Comparison of ENCODE assay signal across 36 mouse cellular contexts in the genomic region with DNA sequence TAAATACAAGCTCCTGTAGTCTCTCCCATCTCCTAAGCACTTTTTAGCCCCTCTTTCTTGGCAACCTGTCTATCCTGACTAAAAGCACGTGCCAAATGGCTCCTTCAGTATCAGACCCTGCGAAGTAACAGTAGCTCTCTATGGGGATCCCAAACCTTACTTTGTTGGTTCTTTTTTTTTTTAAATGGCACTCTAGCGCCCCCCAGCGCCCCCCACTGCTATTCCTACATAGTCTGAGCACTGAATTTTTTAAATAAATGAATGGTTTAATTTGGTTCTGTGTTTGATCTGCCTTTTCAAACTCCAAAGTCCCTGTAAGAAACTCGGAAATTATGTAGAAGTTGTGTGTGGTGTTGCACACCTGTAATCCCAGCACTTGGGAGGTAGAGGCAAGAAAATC. TPM values are rescaled to one million over a fixed set of nuclear protein-coding genes. Genes with fewer than 3 reads are reported as not detected.
DNase-seq lines count a peak whose midpoint lies in the region; ATAC-seq and TF ChIP-seq lines count a peak whose summit lies in the region.
"Had no signal": no experiment of that assay in that cellular context is flagged by ENCODE, and none has a peak within 500 bp of the region (broad histone marks: within the 10 kb centered on the region; RNA-seq: fewer than 3 reads in every experiment).

No protein-coding gene starts in this region.

- TF ChIP-seq EP300 in ES-Bruce4 (IDR thresholded peaks at IDR 0.05; ENCODE audit: insufficient read depth, low read depth, low read length) = no peak

- no peak for TF ChIP-seq POLR2A in ES-Bruce4 (IDR thresholded peaks at IDR 0.05; ENCODE audit: insufficient read depth, low read length)

- no peaks in the 10 kb centered on the region for H3K4me1 ChIP-seq in ES-Bruce4 (ENCODE audit: control insufficient read depth, insufficient read depth, low read length)
- H3K4me1 ChIP-seq: embryonic facial prominence, embryonic 13.5 days; heart, embryonic 12.5 days; hindbrain, embryonic 10.5 days; kidney, embryonic 15.5 days; stomach, embryonic 15.5 days had no signal

- H3K27ac ChIP-seq in ES-Bruce4 (ENCODE audit: insufficient read depth, low read length) = no peak overlapping the region
- H3K27ac ChIP-seq: embryonic facial prominence, embryonic 13.5 days; forebrain, embryonic 12.5 days; hindbrain, embryonic 10.5 days; kidney, embryonic 15.5 days; stomach, embryonic 15.5 days had no signal

- no peak overlapping the region for H3K4me3 ChIP-seq in ES-Bruce4 (ENCODE audit: low read depth, low read length)
- H3K4me3 ChIP-seq: embryonic facial prominence, embryonic 13.5 days; erythroblast, embryonic 14.5 days; forebrain, embryonic 12.5 days; heart, embryonic 12.5 days; hindbrain, embryonic 10.5 days; kidney, embryonic 15.5 days; stomach, embryonic 15.5 days had no signal

- no peaks in the 10 kb centered on the region for H3K9me3 ChIP-seq in ES-Bruce4 (replicated peaks; ENCODE audit: control insufficient read depth, insufficient read depth, low read length, poor library complexity, severe bottlenecking)
- H3K9me3 ChIP-seq: embryonic facial prominence, embryonic 13.5 days; forebrain, embryonic 12.5 days; heart, embryonic 12.5 days; hindbrain, embryonic 10.5 days; kidney, embryonic 15.5 days; stomach, embryonic 15.5 days had no signal

- H3K27me3 ChIP-seq in ES-Bruce4 (ENCODE audit: control insufficient read depth, insufficient read depth, low read length, poor library complexity, severe bottlenecking) = no peaks in the 10 kb centered on the region
- H3K27me3 ChIP-seq: heart, embryonic 12.5 days; stomach, embryonic 15.5 days had no signal

- DNase-seq in retina, embryonic 14.5 days (ENCODE audit: low spot score) = peak; percentile 9
- no peak for DNase-seq in retina, postnatal 1 day
- DNase-seq in R1 (ENCODE audit: low read depth, low spot score) = peak; percentile 45
- no peak for DNase-seq in frontal cortex, postnatal 36 days (ENCODE audit: low spot score in 2 of 2)
- DNase-seq in T-cell, adult 2 months (ENCODE audit: low spot score) = no peak
- DNase-seq: adrenal gland, adult 2 months; cerebellum, adult 11-12 months; cerebellum, postnatal 10 days; embryo, embryonic 11 days; heart, postnatal 10 days; kidney, postnatal 4 days; lung, adult 18-20 months; lung, postnatal 10 days; thymus, adult 18-20 months had no signal

- TF ChIP-seq CTCF in ES-Bruce4 (IDR thresholded peaks at IDR 0.05; ENCODE audit: low read depth, low read length) = peak; percentile 30

- H3K36me3 ChIP-seq in ES-Bruce4 (ENCODE audit: control insufficient read depth, insufficient read depth, low read length, poor library complexity, severe bottlenecking) = no peaks in the 10 kb centered on the region
- H3K36me3 ChIP-seq: embryonic facial prominence, embryonic 13.5 days; forebrain, embryonic 12.5 days; heart, embryonic 12.5 days; hindbrain, embryonic 10.5 days; kidney, embryonic 15.5 days; stomach, embryonic 15.5 days had no signal

- ATAC-seq in megakaryocyte, adult 5-6 weeks (ENCODE audit: poor library complexity, severe bottlenecking) = no peak
- ATAC-seq: hindbrain, embryonic 16.5 days; intestine, embryonic 16.5 days had no signal

- no peak overlapping the region for H3K9ac ChIP-seq in ES-Bruce4 (ENCODE audit: low read depth, poor library complexity, severe bottlenecking)
- H3K9ac ChIP-seq: embryonic facial prominence, embryonic 13.5 days; forebrain, embryonic 12.5 days; heart, embryonic 12.5 days; kidney, embryonic 15.5 days; stomach, embryonic 15.5 days had no signal

RNA-seq across cellular contexts. Expression of gene Trim54, which starts 9.5 kb away (rescaled TPM):
- 5.1 TPM in 2 replicates for polyA plus RNA-seq in ES-Bruce4 (2011; ENCODE audit: insufficient read depth, insufficient read length, low read depth, missing spikeins)
- not detected in 2 replicates for total RNA-seq in megakaryocyte, adult 5-6 weeks (2015)
- not detected in 2 replicates for total RNA-seq in megakaryocyte, adult 5-6 weeks (2017)
- total RNA-seq: adrenal gland, adult 2 months; granulocyte monocyte progenitor cell, adult 5-6 weeks; layer of hippocampus, postnatal 10 days had no signal
- polyA plus RNA-seq: adrenal gland, adult 2 months; erythroblast, embryonic 14.5 days; forebrain, embryonic 12.5 days; hindbrain, embryonic 10.5 days; hindbrain, embryonic 16.5 days; intestine, embryonic 16.5 days; midbrain, embryonic 11.5 days; midbrain, postnatal 0 days; neural tube, embryonic 14.5 days; stomach, embryonic 15.5 days; urinary bladder, adult 2 months had no signal

RNA-seq across cellular contexts. Expression of gene Ucn, which starts 12.6 kb away (rescaled TPM):
- not detected in 2 replicates for polyA plus RNA-seq in ES-Bruce4 (2011; ENCODE audit: insufficient read depth, insufficient read length, low read depth, missing spikeins)
- not detected in 2 replicates for total RNA-seq in megakaryocyte, adult 5-6 weeks (2015)
- not detected in 2 replicates for total RNA-seq in megakaryocyte, adult 5-6 weeks (2017)
- total RNA-seq: adrenal gland, adult 2 months; adrenal gland, postnatal 4 days; gastrocnemius, adult 8-10 months; granulocyte monocyte progenitor cell, adult 5-6 weeks; heart, postnatal 10 days; layer of hippocampus, postnatal 10 days; midbrain, postnatal 0 days had no signal
- polyA plus RNA-seq: adrenal gland, adult 2 months; embryonic facial prominence, embryonic 13.5 days; erythroblast, embryonic 14.5 days; forebrain, embryonic 12.5 days; hindbrain, embryonic 10.5 days; hindbrain, embryonic 16.5 days; intestine, embryonic 16.5 days; kidney, embryonic 15.5 days; limb, embryonic 11.5 days; liver, embryonic 11.5 days; midbrain, embryonic 11.5 days; midbrain, postnatal 0 days; neural tube, embryonic 14.5 days; stomach, embryonic 15.5 days; urinary bladder, adult 2 months had no signal

RNA-seq across cellular contexts. Expression of gene Slc30a3, which starts 18.0 kb away (rescaled TPM):
- polyA plus RNA-seq in ES-Bruce4 (2011; ENCODE audit: insufficient read depth, insufficient read length, low read depth, missing spikeins) = 8.5 and 9.2 TPM in 2 replicates
- not detected in 2 replicates for total RNA-seq in megakaryocyte, adult 5-6 weeks (2015)
- total RNA-seq in megakaryocyte, adult 5-6 weeks (2017) = not detected in 2 replicates
- total RNA-seq: adrenal gland, adult 2 months; granulocyte monocyte progenitor cell, adult 5-6 weeks had no signal
- polyA plus RNA-seq: adrenal gland, adult 2 months; erythroblast, embryonic 14.5 days; limb, embryonic 11.5 days had no signal

RNA-seq across cellular contexts. Expression of gene Dnajc5g, which starts 20.0 kb away (rescaled TPM):
- polyA plus RNA-seq in ES-Bruce4 (2011; ENCODE audit: insufficient read depth, insufficient read length, low read depth, missing spikeins) = not detected in 2 replicates
- total RNA-seq in megakaryocyte, adult 5-6 weeks (2015) = not detected in 2 replicates
- total RNA-seq in megakaryocyte, adult 5-6 weeks (2017) = not detected in 2 replicates
- total RNA-seq: adrenal gland, adult 2 months; adrenal gland, postnatal 4 days; gastrocnemius, adult 8-10 months; granulocyte monocyte progenitor cell, adult 5-6 weeks; heart, postnatal 10 days; layer of hippocampus, postnatal 10 days; left cerebral cortex, adult 8-10 months; midbrain, postnatal 0 days had no signal
- polyA plus RNA-seq: adrenal gland, adult 2 months; embryonic facial prominence, embryonic 13.5 days; erythroblast, embryonic 14.5 days; forebrain, embryonic 12.5 days; heart, embryonic 12.5 days; hindbrain, embryonic 10.5 days; hindbrain, embryonic 16.5 days; intestine, embryonic 16.5 days; kidney, embryonic 15.5 days; limb, embryonic 11.5 days; liver, embryonic 11.5 days; midbrain, embryonic 11.5 days; midbrain, postnatal 0 days; neural tube, embryonic 14.5 days; stomach, embryonic 15.5 days; urinary bladder, adult 2 months had no signal

RNA-seq across cellular contexts. Expression of gene Mpv17, which starts 28.0 kb away (rescaled TPM):
- 58.1 and 60.0 TPM in 2 replicates for polyA plus RNA-seq in ES-Bruce4 (2011; ENCODE audit: insufficient read depth, insufficient read length, low read depth, missing spikeins)
- 30.3 and 40.5 TPM in 2 replicates for total RNA-seq in megakaryocyte, adult 5-6 weeks (2015)
- total RNA-seq in megakaryocyte, adult 5-6 weeks (2017) = 26.1 and 27.0 TPM in 2 replicates

Comparison
In these comparisons a context has a peak if more than half of its experiments do, and no peak if none do; other contexts are left out.
1. DNase-seq: peak in retina, embryonic 14.5 days (single experiment) and R1 (single experiment); none in retina, postnatal 1 day (single experiment), frontal cortex, postnatal 36 days (0 of 2) and T-cell, adult 2 months (single experiment).